Mouse (Mus musculus) mesoderm, embryonic 11.5 days (tissue): ENCODE data around the gene Slx4ip.

Experiments used
- DNase-seq: peaks from one replicate; pipeline ENCODE4 v3.0.0-alpha.2; 2012; ENCODE audit warnings: low read depth, low spot score

The Slx4ip gene

GRCm38 (mm10) chr2:137063829-137064228, 172.8 kb downstream of the Slx4ip start:
- no peak for DNase-seq

- DNase-seq: peak; percentile 47
These were observed 173.5 kb downstream of the Slx4ip start for GRCm38 (mm10) chr2:137064513-137064912.

- no peak for DNase-seq
These were observed 176.6 kb downstream of the Slx4ip start for GRCm38 (mm10) chr2:137067479-137068110.

- DNase-seq: no peak
These were observed 182.7 kb downstream of the Slx4ip start for GRCm38 (mm10) chr2:137073473-137074312.

DNA sequence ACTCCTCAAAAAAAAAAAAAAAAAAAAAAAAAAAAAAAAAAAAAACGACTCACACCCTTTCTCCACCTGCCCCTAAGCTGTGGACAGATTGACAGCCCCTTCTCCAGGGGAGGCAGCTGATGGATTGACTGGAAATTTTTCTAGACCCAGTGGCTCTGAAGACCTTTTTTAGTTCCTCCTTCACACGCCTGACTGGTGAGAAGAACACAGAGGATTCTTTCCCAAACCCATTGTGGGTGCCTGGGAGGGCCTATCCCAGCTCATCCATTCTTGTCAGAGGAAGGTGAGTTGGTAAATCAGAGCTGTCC, 183.2 kb downstream of the Slx4ip start:
- no peak for DNase-seq

DNA sequence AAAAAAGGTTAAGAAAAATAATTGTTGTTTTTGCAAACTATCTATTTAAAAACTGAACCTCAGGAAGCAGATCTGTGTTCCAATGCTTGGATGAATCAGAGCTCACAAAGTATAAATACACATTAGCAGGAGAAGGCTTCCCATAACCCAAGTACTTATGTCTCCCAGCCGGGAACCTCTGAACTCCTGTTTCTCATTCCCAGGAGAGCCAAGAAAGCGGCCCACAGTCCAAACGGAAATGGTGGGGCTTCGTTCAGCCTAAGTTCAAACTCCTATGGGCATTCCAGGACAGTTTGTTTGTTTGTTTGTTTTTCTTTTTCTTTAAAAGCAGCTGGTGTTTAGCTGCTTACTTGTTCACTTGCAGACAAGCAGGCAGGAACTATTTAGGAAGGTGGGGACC, 187.8 kb downstream of the Slx4ip start:
- DNase-seq: no peak

DNA sequence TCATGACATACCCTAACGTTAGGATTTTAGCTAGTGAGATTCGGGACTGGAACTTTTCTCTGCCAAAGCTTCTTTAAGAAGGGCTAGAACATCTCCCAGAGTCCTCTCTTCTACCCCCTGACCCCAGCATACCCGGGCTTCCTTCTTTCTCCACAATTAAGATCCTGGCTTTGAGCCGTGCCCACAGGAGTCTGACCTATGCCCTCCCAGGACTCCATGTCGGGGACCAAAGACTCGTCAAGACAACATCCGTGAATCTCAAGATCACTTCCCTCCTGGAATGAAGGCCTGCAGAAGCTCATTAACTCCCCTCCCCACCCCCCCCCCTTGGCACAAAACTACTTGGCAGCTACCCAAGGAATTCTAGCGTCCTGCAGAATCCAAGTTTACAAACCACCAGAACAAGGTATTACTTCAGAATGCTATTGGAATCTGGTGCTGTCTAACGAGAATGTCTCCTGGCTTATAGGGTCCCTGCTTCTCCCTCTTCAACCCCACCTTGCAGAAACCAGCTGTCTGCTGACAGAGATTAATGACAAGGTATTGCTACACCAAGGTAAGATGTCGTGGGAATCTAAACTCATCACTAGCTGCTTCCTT, 188.8 kb downstream of the Slx4ip start:
- no peak for DNase-seq

GRCm38 (mm10) chr2:137080468-137080867, 189.4 kb downstream of the Slx4ip start:
- DNase-seq: no peak

GRCm38 (mm10) chr2:137081001-137081400, 190.0 kb downstream of the Slx4ip start:
- DNase-seq: no peak

DNA sequence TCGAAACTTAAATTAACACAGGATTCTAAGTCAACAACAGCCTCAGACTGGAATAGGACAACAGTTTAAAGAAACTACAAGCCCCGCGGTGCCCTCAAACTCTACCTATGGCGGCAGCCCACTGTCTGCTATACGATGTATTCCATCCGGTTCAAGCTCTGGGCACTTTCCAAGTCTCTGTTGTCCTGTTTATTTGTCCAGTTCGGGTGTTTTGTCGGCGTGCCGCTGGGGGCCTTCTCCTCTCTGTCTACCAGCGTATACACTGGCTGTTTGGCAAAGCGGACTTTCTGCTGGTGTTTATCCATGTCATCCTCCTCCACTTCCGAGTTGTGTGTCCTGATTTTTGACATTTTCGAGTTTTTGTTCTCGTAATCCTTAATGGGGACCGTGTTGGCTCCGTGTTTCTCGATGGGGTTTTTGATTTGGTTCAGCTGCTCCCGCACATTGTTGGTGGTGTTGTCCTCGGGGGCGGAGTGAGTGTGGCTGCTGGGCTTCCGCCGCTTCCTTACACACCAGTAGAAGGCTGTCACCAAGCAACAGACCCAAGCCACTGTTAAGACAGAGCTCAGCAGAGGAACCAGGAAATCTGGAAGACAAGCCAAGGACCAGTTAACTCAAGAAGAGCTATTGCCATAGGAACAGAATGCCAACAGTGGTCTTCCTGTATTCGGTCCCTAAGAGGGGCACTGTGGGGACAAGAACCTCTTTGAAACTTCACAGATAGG, 192.0 kb downstream of the Slx4ip start:
- DNase-seq: no peak

GRCm38 (mm10) chr2:137085257-137085656, 194.2 kb downstream of the Slx4ip start:
- DNase-seq: no peak

DNA sequence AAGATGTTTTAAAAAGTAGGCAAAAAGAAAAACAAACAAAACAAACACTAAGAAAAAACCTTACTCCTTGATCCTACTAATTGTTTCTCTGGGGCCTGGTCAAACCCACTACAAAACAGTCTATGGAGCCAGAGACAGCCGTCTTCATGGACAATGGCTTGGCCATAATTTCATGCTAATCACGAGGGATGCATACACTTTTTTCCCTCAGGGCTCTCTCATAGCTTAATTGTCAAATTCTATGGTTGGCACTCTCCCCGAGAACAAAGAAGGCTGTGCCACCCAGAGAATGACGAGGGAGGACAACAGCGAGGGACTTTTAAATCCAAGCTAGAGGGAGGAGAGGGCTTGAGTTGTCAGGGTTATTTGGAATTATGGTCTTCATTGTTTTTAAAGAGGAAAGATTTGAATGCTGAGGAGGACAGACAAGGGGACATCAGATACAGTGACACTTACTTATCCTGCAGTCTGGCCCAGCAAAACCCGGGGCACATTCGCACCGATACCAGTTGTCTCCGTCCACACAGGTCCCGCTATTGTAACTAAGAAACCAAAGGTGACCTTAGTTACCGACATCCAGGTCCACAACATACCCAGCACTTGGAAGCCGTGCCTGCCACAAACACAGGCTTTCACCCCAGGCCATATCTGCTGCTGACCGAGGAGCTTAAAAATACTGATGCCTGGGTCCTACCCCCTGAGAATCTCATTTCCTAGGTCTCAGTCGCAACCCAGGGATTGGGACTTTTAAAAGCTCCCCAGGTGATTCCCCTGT, 195.8 kb downstream of the Slx4ip start:
- DNase-seq: no peak

GRCm38 (mm10) chr2:137087705-137088104, 196.7 kb downstream of the Slx4ip start:
- no peak for DNase-seq

DNA sequence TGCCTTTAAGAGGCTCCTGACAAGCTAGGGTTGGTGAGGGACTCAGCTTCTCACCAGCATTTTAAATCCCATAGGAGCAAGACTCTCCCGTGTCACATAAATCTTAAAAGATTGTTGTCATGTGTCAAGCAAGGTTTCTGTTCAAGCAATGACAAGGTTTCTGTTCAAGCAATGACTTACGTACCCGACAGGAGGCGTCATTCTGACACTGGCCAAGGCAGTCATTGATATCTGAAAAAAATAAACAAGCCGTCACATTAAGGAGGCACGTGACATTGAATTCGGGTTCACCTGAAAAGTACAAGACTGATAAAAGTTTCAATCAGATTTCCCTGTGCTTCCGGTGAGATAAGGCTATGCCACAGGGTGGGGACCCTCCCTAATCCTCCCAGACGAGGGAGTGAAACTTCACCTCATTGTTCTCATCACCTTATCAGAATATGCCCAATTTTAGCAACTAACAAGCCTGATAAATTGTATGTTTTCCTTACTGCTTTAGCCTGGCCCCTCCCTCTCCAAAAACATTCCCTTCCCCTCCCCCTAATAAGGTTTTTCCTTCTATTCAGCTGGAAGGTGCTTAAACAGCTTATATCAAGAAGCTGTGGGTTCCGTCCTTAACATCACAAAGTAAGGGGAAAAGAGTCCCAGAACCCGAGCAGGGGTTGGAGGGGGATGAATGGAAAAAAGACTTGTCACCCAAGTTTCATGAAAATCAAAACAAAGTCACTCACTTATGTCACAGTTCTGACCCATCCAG, 200.9 kb downstream of the Slx4ip start:
- DNase-seq: no peak

DNA sequence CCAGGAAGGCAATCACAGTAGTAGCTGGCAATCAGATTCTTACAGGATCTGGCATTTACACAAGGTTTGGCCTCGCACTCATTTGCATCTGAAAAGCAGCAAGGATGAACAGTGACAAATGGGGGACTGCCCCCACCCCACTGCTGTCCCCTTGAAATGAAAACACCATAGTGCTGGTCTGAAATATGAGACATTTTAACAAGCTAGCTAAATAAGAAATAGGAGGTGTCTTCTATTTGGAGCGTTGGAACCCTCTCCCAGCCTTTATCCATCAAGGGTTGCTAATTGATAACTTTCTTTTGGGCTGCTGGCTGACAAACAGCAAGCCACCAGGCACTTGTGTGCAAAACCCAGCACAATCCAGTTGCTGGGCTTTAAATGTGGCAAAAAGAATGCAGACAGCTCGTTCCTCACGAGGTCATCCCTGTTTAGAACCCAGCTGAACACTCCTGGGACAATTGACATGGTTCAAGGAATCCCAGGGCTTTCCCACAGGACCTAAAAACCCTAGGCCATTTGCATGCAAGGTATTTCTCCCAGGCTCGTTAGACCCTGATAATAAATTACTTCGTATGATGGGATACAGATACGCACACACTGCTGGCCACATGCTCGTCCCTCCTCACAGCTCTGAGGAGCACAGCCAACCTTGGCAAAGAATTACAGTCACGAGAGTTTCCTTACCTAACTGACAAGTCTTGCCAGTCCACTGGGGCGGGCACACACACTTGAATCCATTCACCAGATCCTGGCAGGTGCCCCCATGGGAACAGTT, 201.7 kb downstream of the Slx4ip start:
- no peak for DNase-seq

DNA sequence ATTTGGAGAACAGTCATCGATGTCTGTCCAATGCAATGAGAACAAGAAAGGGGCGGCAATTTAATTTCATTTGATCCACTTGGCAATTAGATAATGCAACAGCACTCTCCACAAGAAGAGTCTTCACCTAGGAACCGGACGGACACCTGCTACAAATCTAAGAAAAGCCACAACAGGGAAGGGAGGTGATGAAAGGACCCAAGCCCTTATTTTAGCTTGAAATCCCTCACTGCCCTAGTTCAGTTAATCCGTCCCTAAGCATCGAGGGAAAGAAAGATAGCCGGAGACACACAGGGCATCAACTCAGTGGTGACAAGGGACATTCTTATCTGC, 202.2 kb downstream of the Slx4ip start:
- DNase-seq: no peak

DNA sequence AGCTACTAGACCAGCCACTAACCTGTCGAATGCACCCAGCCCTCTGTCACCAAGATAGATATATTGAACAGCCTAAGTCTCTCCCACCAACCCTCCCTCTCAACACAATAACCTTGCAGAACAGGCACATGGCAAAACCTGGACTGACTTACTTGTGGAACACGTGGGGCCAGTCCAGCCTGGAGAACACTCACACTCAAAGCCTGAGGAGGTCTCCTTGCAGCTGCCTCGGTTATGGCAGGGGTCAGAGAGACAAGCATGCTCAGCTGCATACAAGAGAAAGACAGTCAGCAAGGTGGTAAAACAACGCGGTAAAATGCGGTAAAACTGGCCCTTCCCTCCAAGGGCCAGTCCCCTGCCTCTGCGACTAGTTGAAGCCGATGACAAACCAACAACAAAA, 203.3 kb downstream of the Slx4ip start:
- DNase-seq: no peak

- no peak for DNase-seq
These were observed 206.0 kb downstream of the Slx4ip start for GRCm38 (mm10) chr2:137096981-137097460.

DNA sequence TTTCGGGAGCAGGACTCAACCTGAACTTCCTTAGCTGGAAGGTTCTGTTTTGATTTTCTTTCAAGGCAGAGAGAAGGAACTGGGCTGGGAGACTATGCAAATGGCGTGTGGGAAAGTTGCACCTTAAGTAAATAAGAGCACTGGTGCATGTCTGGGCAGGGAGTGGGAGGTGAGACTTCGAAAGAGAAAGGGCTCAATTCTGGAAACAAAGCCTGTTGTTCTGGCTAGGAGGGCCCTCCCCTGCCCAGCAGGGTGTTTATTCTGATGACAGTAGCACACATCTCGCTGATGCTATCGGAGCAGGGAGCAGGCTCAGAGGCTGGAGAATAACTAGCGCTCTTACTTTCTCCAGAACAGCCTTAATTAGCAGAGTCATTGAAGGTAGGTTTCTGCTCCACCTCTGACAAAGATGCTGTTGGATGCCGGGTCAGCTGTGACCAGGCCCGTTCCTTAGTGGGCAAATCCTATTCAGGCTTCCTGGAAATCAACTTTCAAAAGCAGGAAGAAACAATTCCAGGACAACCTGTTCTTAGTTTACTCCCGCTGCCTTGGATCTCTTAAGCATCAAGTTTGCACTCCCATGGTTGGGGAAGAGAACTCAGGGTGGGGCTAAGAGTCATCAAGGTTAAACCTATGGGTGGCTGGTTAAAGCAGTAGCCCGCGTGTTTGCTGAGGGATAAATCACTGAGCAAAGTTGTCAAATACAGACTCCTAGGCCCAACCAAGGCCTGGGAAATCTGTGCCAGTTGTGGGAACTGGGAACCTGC, 207.4 kb downstream of the Slx4ip start:
- DNase-seq: no peak
